Mouse (Mus musculus): ENCODE data around the gene Mylpf. TPM values are rescaled to one million over a fixed set of nuclear protein-coding genes. Genes with fewer than 3 reads are reported as not detected.

Gene Mylpf
- total and polyA plus RNA-seq, 3 experiments = 3.0 to 5.2 (median 3.2) TPM

GRCm38 (mm10) chr7:127162546-127162945 lies 46.1 kb upstream of the Mylpf start:
- H3K9ac ChIP-seq (ENCODE audit: insufficient read depth, low read depth) = no peak overlapping the region
- dilution Hi-C loops (cut with MboI; ENCODE audit: extremely low pct_ligation_motif_present, extremely low pct_unique_long_range_greater_than_20kb, low sequenced_read_pairs) = no loop called here

DNA sequence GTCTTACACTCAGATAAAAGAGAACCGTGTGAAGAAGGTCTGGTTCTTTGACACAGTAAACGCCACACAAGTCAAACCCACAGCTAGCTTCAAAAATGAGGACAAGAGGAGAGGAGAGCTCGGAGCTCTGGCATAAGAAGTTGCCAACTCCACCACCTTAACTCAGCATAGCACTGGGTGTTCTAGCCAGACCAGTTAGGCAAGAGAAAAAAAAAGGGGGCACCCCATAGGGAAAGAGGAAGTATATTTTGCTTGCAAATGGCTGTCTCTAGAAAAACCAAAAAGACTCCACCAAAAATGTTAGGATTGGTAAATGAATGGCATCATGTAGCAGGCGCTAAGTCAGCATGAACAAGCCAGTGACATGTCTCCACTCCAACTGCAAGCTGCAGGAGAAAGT lies 44.7 kb upstream of the Mylpf start:
- Histone ChIP-seq H3K4me3 (replicated peaks in 1 of 3; ENCODE audit: low read depth in 2 of 3, low read length in 2 of 3, poor library complexity in 1 of 3) (no peak overlapping the region), H3K4me2 (ENCODE audit: insufficient read depth, low read depth, poor library complexity, severe bottlenecking) (no peak overlapping the region), H3K4me1 (ENCODE audit: control insufficient read depth in 1 of 2, insufficient read depth in 2 of 2) (peaks cover 10 to 31% of the 10 kb centered on the region in 2 experiments), H3K9ac (ENCODE audit: insufficient read depth, low read depth) (no peak overlapping the region), H3K27me3 (replicated peaks) (no peaks in the 10 kb centered on the region), H3K27ac (ENCODE audit: insufficient read depth, low read depth) (peak overlapping the region; percentile 81), H3K9me3 (replicated peaks; ENCODE audit: low read length) (peaks cover 22% of the 10 kb centered on the region), H3K79me2 (replicated peaks; ENCODE audit: control insufficient read depth, extremely low read depth, insufficient read depth, poor library complexity, severe bottlenecking) (no peaks in the 10 kb centered on the region), H3K36me3 (replicated peaks in 1 of 2; ENCODE audit: control insufficient read depth in 1 of 2, insufficient read depth in 1 of 2, low read length in 1 of 2) (peaks cover 8 to 29% of the 10 kb centered on the region in 2 experiments)
- DNase-seq (ENCODE audit: extremely low read depth) = no peak
- in situ Hi-C loops (cut with MboI; ENCODE audit: low pct_ligation_motif_present, low pct_unique_long_range_greater_than_20kb, low sequenced_read_pairs) = no loop called here
- TF ChIP-seq ZNF384 (IDR thresholded peaks at IDR 0.05; ENCODE audit: low read depth, low read length) (peak; percentile 67), MAZ (IDR thresholded peaks at IDR 0.05; ENCODE audit: low read depth, low read length) (no peak), MAFK (IDR thresholded peaks at IDR 0.05; ENCODE audit: insufficient replicate concordance, low read length) (peak; percentile 48; the same call in 1 of the 2 replicates)
- dilution Hi-C loops (cut with MboI; ENCODE audit: extremely low pct_ligation_motif_present, extremely low pct_unique_long_range_greater_than_20kb, low sequenced_read_pairs) = no loop called here

More at GRCm38 (mm10) chr7:127162546-127162945, 46.1 kb upstream of the Mylpf start:
- Histone ChIP-seq H3K79me2 (replicated peaks; ENCODE audit: control insufficient read depth, extremely low read depth, insufficient read depth, poor library complexity, severe bottlenecking) (no peaks in the 10 kb centered on the region), H3K36me3 (replicated peaks in 1 of 2; ENCODE audit: control insufficient read depth in 1 of 2, insufficient read depth in 1 of 2, low read length in 1 of 2) (peaks cover 5 to 25% of the 10 kb centered on the region in 2 experiments), H3K9me3 (replicated peaks; ENCODE audit: low read length) (peaks cover 19% of the 10 kb centered on the region), H3K27me3 (replicated peaks) (no peaks in the 10 kb centered on the region), H3K4me1 (ENCODE audit: control insufficient read depth in 1 of 2, insufficient read depth in 2 of 2) (peaks cover 10 to 33% of the 10 kb centered on the region in 2 experiments), H3K4me3 (replicated peaks in 1 of 3; ENCODE audit: low read depth in 2 of 3, low read length in 2 of 3, poor library complexity in 1 of 3) (no peak overlapping the region), H3K4me2 (ENCODE audit: insufficient read depth, low read depth, poor library complexity, severe bottlenecking) (no peak overlapping the region), H3K27ac (ENCODE audit: insufficient read depth, low read depth) (no peak overlapping the region)
- TF ChIP-seq MYC (IDR thresholded peaks at IDR 0.05; ENCODE audit: low read depth, low read length) (no peak), ZC3H11A (IDR thresholded peaks at IDR 0.05; ENCODE audit: low read depth, low read length) (no peak), HCFC1 (IDR thresholded peaks at IDR 0.05; ENCODE audit: low read depth, low read length) (no peak), CHD2 (IDR thresholded peaks at IDR 0.05; ENCODE audit: low read length) (no peak), RCOR1 (conservative IDR thresholded peaks at IDR 0.05; ENCODE audit: low read depth, low read length) (no peak), PAX5 (IDR thresholded peaks at IDR 0.05; ENCODE audit: low read length) (no peak), KAT2A (IDR thresholded peaks at IDR 0.05; ENCODE audit: insufficient replicate concordance, low read length) (no peak), ZMIZ1 (IDR thresholded peaks at IDR 0.05; ENCODE audit: low read depth, low read length) (no peak), TCF12 (IDR thresholded peaks at IDR 0.05; ENCODE audit: low read depth, low read length) (no peak), IRF4 (IDR thresholded peaks at IDR 0.05; ENCODE audit: low read depth, low read length) (no peak), RAD21 (IDR thresholded peaks at IDR 0.05; ENCODE audit: low read depth, low read length) (no peak), JUND (conservative IDR thresholded peaks at IDR 0.05; ENCODE audit: low read depth, low read length) (no peak), ELF1 (IDR thresholded peaks at IDR 0.05; ENCODE audit: low read depth, low read length) (no peak), E2F4 (IDR thresholded peaks at IDR 0.05; ENCODE audit: insufficient replicate concordance, low read depth, low read length) (no peak), SMC3 (IDR thresholded peaks at IDR 0.05; ENCODE audit: low read depth, low read length) (no peak), MEF2A (IDR thresholded peaks at IDR 0.05; ENCODE audit: borderline replicate concordance, low read depth, low read length) (no peak), CHD1 (IDR thresholded peaks at IDR 0.05; ENCODE audit: low read depth, low read length) (no peak), MAZ (IDR thresholded peaks at IDR 0.05; ENCODE audit: low read depth, low read length) (no peak), MAX (IDR thresholded peaks at IDR 0.05; ENCODE audit: low read length) (no peak), UBTF (IDR thresholded peaks at IDR 0.05; ENCODE audit: low read depth, low read length) (no peak)
- DNase-seq (ENCODE audit: extremely low read depth) = no peak
- in situ Hi-C loops (cut with MboI; ENCODE audit: low pct_ligation_motif_present, low pct_unique_long_range_greater_than_20kb, low sequenced_read_pairs) = no loop called here

All from CH12.LX (cell line).